Mouse (Mus musculus): ENCODE measurements around the gene Zfp691. TPM values are rescaled to one million over a fixed set of nuclear protein-coding genes. Genes with fewer than 3 reads are reported as not detected.
A peak's percentile ranks its signal among the peaks of the same experiment; 100 is the strongest.

Zfp691 gene
- 1 to 10 TPM; 7.9 to 8.6 TPM for total RNA-seq (2021)

DNA sequence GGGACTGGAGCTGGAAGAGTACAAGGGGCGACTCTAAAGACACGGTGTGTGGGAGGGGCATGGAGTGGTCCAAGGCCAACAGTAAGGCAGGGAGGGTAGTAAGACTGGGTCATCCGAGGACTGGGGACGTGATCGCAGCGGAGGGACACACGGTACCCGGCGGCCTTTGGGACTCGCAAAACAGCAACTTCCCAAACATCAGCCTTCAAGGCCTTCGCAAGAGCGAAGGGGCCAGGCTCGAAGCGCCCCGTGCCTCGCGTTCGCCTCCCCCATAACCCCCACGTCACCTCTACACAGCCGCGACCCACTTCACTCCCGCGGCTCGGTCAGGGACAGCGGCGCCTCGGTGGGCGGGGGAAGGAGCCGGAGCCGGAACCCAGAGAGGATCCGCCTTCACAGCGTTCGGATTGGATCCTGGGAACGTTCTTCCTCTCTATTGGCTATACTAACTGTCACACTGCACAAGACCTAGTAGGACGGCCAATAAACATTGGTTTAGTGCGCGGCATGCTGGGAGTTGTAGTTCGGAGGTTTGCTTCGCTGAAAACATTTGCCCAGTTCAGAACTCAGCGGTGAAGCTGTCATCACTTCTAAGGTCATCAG lies at the start of gene Zfp691:
Zfp691 (minus strand) TSS at position 345 of the 603 bp plus-strand sequence.
- intact Hi-C loops (cut with DNase I), result no loop called here
- DNase-seq (ENCODE audit: low spot score in 2 of 2), result peak; percentile 96 to 99

DNA sequence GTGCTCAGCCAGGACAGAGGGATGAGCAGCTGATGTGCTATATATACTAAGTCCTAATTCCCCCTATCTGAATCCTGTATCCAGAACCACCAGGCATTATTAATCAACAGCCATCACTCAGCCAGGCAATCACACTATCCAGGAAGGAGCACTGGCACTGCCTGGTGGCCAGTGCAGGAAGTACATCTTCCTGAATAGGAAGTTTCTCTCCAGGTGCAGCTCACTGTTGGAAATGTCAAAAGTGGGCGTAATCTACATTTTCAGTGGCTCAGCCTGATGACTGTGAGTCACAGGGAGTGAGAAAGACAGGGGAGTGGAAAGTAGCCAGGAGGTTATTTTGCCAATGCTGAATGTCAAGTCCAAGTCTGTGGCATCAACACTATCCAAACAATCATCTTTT lies 49.7 kb upstream of the Zfp691 start:
- intact Hi-C loops (cut with DNase I), result no loop called here

DNA sequence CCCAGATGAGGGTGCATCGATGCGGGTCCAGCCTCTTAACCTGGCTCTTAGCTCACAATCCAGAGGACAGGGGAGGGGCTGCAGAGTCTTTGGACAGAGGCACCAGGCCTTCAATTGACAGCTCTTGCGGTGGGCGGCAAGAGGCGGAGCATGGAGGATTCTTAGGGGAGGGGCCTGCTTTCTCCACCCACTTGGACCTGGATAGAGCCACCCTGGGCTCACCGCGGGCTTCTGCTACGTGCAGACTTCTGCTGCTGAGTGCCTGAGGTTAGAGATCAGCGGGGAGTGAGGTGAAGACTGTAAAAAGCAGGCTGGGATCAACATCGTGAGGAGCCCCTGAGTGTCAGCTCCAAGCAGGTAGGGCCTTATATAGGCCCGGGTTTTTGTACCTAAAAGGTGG lies 44.2 kb upstream of the Zfp691 start, which contains the start of gene Tmem269:
Tmem269 (minus strand) TSS at position 49 of the 400 bp plus-strand sequence.
- DNase-seq (ENCODE audit: low spot score in 2 of 2), result no peak
- intact Hi-C loops (cut with DNase I), result no loop called here

More for the DNA sequence above, 49.7 kb upstream of the Zfp691 start:
- DNase-seq (ENCODE audit: low spot score in 2 of 2), result peak; percentile 35 to 64

DNA sequence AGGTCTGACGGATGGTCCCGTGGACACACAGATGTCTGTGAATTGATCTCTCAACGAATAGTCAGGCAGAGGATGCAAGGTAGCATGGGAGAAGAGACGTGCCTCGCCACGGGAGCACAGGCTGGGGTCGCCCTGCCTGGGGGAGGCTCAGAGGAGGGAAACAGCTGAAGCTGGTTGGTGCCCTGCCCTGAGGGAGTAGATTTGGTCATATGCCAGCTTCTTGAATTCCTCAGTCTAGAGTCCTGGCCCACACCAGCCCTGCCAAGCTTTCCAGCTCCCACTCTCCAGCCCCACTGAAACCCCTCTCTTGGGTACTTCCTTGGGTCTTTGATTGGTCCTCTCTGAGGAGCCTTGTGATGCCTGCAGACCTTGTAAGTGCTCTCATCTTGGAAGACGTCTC lies 42.7 kb upstream of the Zfp691 start:
- intact Hi-C loops (cut with DNase I), result no loop called here
- no peak for DNase-seq (ENCODE audit: low spot score in 2 of 2)

DNA sequence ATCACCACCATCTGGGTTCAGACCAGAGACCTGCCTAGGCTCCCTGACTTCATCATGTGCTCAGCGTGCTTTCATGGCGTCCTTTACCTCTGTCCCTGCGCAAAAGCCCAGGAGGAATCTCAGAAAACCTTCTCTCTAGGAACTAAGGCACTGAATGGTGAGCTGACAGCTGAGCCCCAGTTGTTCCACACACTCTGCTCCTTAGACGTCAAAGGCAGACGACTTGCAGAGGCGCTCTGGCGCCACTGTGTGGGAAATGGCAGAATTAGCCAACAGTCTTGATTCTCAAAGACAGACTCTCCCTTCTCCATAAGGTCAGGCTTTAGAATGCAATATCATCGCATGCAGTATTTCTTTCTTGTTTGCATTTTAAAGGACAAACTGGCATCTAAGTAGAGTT lies 30.7 kb upstream of the Zfp691 start:
- peak; percentile 52 to 65 for DNase-seq (ENCODE audit: low spot score in 2 of 2)
- intact Hi-C loops (cut with DNase I), result loop anchor here (1.0 to 5.0 kb wide), 2 partner anchors 37 to 199 kb away; no protein-coding TSS in a partner anchor

DNA sequence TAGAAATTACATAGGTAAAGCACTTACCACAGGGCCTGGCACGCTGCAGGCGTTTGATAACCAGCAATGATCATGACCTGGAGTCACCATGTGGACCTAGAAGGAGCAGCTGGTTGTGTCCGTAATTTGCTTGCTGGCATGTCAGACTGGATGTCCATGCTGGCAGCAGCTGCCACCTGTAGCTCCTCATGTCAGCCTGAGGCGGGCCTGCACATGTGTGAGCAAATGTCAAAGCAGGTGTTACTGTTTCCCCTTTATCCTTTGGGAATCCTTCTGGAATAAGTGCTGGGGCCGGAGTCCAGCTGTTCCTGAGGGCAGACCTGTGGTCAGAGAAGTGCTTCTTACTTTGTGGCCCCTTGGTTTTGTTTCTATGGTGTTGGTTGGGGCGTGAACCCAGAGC lies 24.1 kb upstream of the Zfp691 start:
- DNase-seq (ENCODE audit: low spot score in 2 of 2), result no peak
- intact Hi-C loops (cut with DNase I), result no loop called here

DNA sequence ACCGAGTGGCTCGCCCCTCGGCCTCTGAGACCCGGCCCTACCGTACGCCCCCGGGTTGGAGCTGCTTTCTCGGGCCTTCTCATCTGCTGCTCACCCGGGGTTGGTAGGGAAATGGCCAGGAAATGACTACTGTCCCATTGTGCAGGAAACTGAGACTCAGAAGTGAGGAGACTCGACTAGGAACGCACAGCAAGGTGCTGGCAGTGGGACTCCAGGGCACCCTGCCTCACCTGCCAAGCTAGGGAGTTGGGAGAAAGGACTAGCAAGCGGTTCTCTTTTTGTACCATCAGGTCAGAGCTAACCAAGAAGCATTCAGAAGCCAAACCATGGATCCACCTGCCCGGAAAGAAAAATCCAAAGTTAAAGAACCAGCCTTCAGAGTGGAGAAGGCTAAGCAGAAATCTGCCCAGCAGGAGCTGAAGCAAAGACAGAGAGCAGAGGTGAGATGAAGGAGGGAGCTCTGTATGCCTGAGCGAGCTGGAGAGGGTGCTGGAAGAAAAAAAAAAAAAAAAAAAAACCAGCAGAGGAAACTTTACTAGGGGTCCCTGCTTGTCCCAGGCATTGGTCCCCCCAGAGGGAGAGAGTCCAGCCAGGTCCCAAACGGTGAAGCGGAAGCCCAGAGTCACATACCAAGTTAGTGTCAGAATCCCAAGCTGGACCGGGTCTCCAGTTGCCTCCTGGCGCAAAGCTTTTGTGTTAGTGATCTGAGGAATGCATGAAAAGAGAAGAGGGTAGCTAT lies 21.8 kb upstream of the Zfp691 start:
- intact Hi-C loops (cut with DNase I), result no loop called here
- no peak for DNase-seq (ENCODE audit: low spot score in 2 of 2)

DNA sequence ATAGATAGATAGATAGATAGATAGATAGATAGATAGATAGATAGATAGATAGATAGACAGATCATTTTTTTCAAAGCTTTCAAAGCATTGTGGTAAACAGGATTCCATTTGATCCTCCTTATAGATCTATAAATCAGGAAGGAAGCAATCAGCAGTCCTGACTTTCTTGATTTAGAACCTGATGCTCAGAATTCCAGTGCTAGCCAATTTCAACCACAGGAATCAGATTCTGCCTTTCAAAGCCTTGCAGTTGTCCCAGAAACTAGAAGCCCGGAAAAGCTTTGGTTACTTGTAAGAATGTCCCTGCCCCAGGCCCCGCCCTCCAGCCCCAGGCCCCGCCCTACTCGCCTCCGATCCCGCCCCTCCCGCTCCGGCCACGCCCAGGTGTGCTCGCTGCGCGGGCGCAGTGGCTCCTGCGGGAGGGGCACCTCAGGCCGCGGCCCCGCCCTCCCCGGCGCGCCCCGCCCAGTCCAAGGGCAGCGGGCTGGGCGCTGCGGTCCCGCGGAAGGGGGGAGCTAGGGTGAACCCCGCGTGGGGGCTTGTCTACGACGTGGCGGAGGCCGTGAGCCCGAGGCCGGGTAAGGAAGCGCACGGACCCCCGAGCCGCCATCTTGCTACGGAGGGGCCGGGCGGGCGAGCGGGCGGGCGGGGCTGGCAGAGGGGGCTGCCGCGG lies 21.1 kb upstream of the Zfp691 start, which contains the start of gene Svbp:
Svbp (plus strand) TSS at position 398 of the 673 bp plus-strand sequence.
- intact Hi-C loops (cut with DNase I), result no loop called here
- peak; percentile 84 for DNase-seq (ENCODE audit: low spot score in 2 of 2)

DNA sequence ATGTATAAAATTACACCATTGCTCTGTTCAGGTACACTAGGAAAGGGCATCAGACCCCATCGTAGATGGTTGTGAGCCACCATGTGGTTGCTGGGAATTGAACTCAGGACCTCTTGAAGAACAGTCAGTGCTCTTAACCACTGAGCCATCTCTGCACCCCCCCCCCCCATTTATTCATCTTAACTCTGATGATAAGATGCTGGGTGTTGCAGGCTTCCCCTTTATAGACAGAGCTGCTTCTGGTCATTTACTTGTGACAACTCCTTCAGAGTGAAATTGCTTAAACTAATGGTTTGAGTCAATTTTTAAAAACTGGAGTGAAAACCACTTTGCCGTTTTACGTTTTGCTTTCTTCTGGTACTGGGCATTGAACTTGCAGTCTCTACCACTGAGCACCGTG lies 18.8 kb upstream of the Zfp691 start:
- intact Hi-C loops (cut with DNase I), result no loop called here

DNA sequence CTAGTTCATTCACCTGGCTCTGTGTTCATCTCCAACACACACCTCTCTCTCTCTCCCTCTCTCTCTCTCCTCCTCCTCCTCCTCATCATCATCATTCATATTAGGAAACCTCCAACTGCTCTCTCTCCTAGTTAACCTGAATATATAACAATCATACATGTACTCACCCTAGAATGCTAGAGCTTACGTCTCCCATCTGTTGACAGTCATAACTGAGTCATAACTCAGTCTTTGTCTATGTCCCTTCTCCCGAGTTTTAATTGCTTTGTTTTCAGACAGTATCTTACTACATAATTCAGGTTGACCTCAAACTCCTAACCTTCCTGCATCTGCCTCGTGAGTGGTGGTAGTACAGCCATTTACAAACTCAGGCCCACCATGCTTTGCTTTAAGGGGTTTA lies 17.3 kb upstream of the Zfp691 start:
- intact Hi-C loops (cut with DNase I), result no loop called here
- DNase-seq (ENCODE audit: low spot score in 2 of 2), result no peak

More for the DNA sequence above, 18.8 kb upstream of the Zfp691 start:
- DNase-seq (ENCODE audit: low spot score in 2 of 2), result no peak

DNA sequence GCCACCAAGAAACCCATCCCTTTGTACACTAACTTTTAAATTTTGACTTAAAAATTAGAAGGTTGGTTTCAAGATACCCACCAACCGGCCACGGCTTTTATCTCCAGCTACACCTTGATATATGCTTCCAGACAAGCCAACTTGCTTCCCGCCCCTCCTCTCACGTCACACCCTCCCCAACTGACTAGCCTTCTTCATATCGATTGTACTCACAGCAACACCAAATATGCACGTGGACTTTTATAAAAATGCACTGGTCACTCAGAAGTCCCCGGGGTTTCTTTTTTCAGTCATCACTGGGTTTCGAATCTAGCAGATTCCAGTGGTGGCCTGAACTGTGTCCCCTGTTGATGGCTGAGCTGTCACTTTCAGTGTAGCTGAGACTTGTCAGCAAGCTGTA lies 16.6 kb upstream of the Zfp691 start:
- intact Hi-C loops (cut with DNase I), result no loop called here
- no peak for DNase-seq (ENCODE audit: low spot score in 2 of 2)

DNA sequence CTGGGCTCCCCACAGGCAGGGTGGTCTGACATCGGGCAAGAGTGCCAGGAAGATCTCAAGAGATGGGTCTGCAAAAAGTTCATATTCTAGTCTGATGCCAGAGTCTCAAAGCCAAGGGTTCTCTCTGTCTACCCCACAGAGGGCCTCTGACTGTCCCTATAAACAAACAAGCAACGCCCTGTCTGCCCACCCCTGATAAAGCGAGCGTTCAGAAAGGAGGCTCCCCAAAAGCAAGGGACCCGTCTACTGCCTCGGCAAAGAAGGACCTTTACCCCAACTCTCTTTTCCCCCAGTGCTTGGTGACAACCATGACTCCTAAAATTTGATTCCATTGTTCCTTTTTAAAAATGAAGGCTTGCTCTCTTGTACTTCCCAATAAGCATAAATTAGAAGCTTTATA lies 15.9 kb upstream of the Zfp691 start, which contains the start of gene Ermap:
Ermap (minus strand) TSS at position 148 of the 400 bp plus-strand sequence.
- no peak for DNase-seq (ENCODE audit: low spot score in 2 of 2)

DNA sequence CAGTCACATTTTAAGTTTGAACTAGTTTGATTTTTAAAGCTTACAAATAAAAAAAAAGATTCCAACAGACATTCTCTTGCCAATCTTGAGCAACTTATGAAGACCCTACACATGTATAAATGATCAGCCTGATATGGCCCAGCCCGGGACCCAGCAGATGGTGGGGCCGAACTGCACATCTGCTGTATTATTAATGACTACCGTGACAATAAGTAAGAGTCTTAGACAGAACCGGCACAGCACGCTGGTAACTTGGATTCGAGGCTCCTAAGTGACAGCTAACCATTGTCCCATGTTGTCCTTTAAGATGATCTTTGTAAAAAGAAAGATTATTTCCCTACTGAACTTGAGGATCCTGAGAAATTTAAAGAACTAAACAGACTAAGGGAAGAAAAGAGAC lies 15.4 kb upstream of the Zfp691 start:
- no peak for DNase-seq (ENCODE audit: low spot score in 2 of 2)
- intact Hi-C loops (cut with DNase I), result loop anchor here (10.0 kb wide), 1 partner anchor 545 kb away; no protein-coding TSS in a partner anchor

More for the DNA sequence above, 15.9 kb upstream of the Zfp691 start, which contains the start of gene Ermap:
- intact Hi-C loops (cut with DNase I), result loop anchor here (10.0 kb wide), 1 partner anchor 545 kb away; no protein-coding TSS in a partner anchor

DNA sequence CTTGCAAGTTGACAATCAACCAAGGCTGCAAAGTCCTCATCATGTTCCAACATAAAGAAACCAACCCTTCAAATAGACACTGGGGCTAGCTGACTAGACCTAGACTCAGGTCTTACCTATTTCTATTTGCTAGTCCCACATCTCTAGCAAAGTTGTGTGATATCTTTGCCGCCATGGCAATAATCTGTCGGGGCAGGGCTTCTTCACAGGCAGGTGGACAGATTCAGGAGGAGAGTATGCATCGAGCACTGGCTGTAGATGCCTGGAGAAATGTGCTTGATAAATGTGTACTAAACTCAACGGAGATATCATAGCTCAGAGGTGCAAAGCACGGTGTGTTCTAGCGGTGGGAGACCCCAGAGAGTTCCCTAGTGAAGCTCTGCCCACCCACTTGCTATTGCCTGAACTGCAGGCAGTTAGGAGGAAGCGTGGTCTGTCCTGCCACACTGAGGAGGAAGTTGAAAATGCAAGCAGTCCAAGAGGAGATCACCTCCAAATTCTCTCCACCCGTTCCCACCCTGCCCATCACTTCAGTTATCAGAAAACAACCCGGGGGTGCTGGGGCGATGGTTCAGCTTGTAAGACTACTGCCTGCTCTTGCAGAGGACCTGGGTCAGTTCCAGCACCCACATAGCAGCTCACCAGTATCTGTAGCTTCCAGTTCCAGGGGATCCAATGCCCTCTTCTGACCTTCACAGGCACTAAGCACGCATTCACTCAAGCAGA lies 14.2 kb upstream of the Zfp691 start:
- DNase-seq (ENCODE audit: low spot score in 2 of 2), result no peak
- intact Hi-C loops (cut with DNase I), result loop anchor here (10.0 kb wide), 1 partner anchor 543 kb away; no protein-coding TSS in a partner anchor

DNA sequence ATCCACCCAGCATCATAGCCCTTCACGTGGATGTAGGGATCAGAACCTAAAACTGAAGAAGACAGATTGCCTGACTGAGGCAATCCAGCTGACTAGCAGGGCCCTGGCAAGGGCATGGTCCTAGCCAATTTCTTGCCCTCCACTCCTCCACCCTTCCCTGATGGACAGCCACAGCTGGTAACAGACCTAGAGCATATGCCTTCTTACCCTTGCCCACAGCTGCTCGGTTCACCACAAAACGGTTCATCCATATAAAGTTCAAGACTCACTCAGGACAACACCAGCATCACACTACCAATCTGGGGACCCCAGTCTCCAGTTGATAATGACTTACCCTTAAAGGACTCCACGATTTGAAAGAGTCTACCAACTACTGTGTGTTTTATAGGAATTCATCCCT lies 11.8 kb upstream of the Zfp691 start:
- intact Hi-C loops (cut with DNase I), result loop anchor here (10.0 kb wide), 1 partner anchor 541 kb away; no protein-coding TSS in a partner anchor
- no peak for DNase-seq (ENCODE audit: low spot score in 2 of 2)

DNA sequence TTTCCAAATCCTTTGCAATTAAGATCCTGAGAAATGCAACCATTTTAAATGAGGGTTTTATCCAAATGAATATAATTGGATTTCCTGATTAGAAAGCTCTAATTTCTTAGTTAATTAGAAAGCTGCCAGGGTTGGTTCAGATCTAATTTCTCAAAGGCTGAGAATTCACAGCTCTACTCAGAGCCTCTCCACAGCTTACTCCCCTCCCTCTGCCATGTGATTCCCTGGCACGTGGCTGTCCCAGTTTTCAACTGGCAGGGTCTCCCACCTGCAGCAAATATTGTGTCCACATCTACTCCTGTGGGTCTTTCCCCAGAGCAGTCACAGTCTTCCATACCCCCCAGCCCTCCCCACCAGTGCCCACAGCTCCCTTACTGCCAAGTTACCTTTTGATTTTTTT lies 9.5 kb upstream of the Zfp691 start:
- no peak for DNase-seq (ENCODE audit: low spot score in 2 of 2)
- intact Hi-C loops (cut with DNase I), result loop anchor here (10.0 kb wide), 1 partner anchor 539 kb away; no protein-coding TSS in a partner anchor

DNA sequence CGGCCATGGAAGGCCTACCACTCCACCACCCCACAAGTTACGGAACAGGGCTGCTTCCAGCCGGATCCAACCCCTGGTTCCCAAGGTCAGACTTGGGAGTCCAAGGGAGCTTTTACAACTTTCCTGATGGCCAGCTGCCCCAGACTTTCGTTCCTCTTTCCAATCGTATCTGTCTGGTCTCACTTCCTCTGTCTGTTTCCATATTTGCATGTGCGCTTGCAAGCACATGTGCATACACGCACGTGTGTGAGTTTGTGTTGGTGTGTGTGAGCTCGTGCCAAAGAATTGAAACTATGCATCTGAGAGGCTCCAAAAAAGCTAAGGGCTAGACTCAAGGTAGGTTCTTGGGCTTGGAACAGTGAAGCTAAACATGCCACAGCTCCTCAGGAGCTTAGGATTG lies 7.5 kb upstream of the Zfp691 start:
- intact Hi-C loops (cut with DNase I), result loop anchor here (10.0 kb wide), 1 partner anchor 537 kb away; no protein-coding TSS in a partner anchor
- peak in 1 of 2 experiments; percentile 25 for DNase-seq (ENCODE audit: low spot score in 2 of 2)

DNA sequence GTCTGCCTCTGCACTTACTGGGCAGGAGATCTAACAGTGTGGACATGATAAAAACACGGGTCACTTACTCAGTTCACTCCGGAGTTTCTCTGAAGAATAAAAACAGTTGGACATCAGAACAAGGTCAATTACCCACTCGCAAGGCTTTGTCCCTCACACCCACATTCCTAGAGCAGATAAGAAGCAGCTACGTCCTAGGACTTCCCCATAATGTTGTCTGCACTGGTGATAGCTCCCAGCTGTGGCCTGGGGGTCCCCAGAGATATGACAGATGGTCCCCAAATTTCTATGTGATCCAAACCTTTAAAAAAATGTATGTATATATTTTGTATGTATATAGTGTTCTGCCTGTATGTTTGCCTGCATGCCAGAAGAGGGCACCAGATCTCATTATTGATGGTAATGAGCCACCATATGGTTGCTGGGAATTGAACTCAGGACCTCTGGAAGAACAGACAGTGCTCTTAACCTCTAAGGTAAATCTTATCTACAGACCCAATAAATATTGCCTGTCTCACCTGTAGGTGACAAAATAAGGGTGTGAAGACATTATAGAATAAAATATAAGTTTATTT lies 6.2 kb upstream of the Zfp691 start:
- intact Hi-C loops (cut with DNase I), result loop anchor here (10.0 kb wide), 1 partner anchor 535 kb away; no protein-coding TSS in a partner anchor
- no peak for DNase-seq (ENCODE audit: low spot score in 2 of 2)

DNA sequence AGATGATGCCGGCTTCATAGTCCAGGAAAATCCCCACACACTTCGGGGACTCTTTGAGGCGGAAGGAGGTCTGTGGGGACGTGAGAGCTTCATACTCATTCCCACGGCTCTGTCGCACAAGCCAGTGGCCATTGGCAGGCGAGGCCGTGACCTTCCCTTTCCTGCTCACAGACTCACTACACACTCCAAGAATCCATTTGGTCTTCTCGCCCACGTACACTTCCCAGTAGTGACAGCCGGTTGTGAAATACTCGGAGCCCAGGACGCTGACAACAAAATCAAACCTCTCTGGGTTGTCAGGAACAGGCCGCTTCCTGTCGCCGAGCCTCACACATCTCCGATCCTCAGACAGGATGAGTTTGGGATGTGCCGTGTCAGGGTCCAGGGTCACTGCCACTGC lies 4.3 kb upstream of the Zfp691 start:
- intact Hi-C loops (cut with DNase I), result no loop called here
- no peak for DNase-seq (ENCODE audit: low spot score in 2 of 2)

Data from left cerebral cortex, postnatal 25 days (tissue).